Mouse (Mus musculus) midbrain, embryonic 12.5 days (tissue): ENCODE data around the gene Umad1. TPM values are rescaled to one million over a fixed set of nuclear protein-coding genes. Genes with fewer than 3 reads are reported as not detected.

ENCODE experiments used
- ATAC-seq: fragments of 200-750 bp; cut with Nextera tagmentation; 2 replicates; pipeline ENCODE4 v1.8.0; 2017; ENCODE audit warnings: low read depth, moderate TSS enrichment, moderate library complexity; ENCODE audit not compliant: low FRiP score
- H3K27ac ChIP-seq: fragments of 300-500 bp; sonication (generic); replicated peaks from 2 replicates; pipeline ENCODE4 v1.5.1; 2016; ENCODE audit warnings: mild to moderate bottlenecking
- H3K27me3 ChIP-seq: fragments of 300-500 bp; sonication (generic); 2 replicates; pipeline ENCODE4 v1.6.1; 2016; ENCODE audit warnings: mild to moderate bottlenecking
- H3K36me3 ChIP-seq: fragments of 300-500 bp; sonication (generic); 2 replicates; pipeline ENCODE4 v1.6.1; 2016
- H3K4me1 ChIP-seq: fragments of 300-500 bp; sonication (generic); 2 replicates; pipeline ENCODE4 v1.6.1; 2016
- H3K4me2 ChIP-seq: fragments of 300-500 bp; sonication (generic); replicated peaks from 2 replicates; pipeline ENCODE4 v1.6.1; 2016; ENCODE audit warnings: mild to moderate bottlenecking, moderate library complexity
- H3K4me3 ChIP-seq: fragments of 300-500 bp; sonication (generic); 2 replicates; pipeline ENCODE4 v1.5.1; 2016; ENCODE audit warnings: mild to moderate bottlenecking
- H3K9ac ChIP-seq: fragments of 300-500 bp; sonication (generic); replicated peaks from 2 replicates; pipeline ENCODE4 v1.6.1; 2016; ENCODE audit warnings: mild to moderate bottlenecking, moderate library complexity
- H3K9me3 ChIP-seq: fragments of 300-500 bp; sonication (generic); 2 replicates; pipeline ENCODE4 v1.6.1; 2016; ENCODE audit warnings: mild to moderate bottlenecking
- WGBS: fragments of 180-500 bp; shearing (Covaris S2); methylation state at CpG from one replicate; pipeline ENCODE4 v1.1.7; 2016; 5-methylcytosine and 5-hydroxymethylcytosine counted together
- polyA plus RNA-seq: library from polyadenylated mRNA; unstranded; fragments of >200 nt; fragmentation: Nextera tagmentation; extraction: Ambion mirVana; gene quantifications from 2 replicates; pipeline ENCODE4 v1.2.1, GENCODE M21; 2016

Gene Umad1
- polyA plus RNA-seq, 1 experiment from 2014 or later: 29.7 TPM

DNA sequence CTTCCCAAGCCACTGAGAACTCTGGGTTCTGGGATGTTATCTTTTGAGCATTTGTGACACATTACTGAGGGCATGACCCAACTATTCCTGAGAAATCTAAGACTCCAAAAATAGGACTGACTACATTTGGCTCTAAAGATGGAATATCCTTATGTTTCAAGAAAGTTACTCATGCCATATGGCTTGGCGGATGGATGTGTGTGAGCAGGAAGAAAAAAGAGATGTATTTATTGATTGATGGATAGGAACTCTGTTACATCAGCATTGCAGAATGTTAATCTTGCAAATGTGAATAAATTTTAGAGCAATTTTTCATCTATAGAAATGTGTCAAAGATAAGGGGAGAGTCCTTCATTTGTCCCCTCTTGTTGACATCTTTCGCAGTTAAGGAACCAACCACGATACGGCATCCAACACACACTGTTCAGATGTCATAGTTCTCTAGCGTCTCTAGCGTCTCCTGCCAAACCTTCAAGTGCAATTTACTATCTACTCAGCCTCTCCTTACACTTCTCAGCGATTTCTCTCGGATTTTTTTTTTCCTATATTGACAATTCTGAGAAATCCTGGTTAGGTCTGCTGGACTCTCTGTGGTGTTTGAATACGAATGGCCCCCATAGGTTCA is 171.6 kb downstream of the Umad1 start:
- 98% methylated on average over 9 of the region's 9 CpGs for WGBS
- ATAC-seq: no peak

DNA sequence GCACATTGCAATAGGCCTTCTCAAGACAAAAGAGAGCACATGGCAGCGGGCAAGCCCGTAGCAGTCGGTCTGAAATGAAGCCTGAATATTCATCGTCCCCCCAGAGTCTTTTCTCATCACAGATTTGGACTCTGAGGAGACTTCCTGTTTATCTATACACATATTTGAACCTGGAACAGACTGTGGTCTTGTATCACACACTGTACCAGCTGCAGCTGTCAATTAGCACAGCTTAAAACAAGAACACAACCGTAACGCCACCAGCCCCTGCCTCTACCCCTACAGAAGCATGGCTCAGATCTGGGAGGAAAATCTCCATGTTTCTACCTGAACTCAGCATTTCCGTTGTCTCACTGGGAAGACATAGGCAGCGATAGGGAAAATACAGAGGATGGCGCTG is 174.1 kb downstream of the Umad1 start:
- H3K4me2 ChIP-seq: no peak overlapping the region
- H3K27me3 ChIP-seq: no peaks in the 10 kb centered on the region
- ATAC-seq: no peak
- no peak overlapping the region for H3K27ac ChIP-seq
- H3K4me3 ChIP-seq: no peak overlapping the region
- no peaks in the 10 kb centered on the region for H3K9me3 ChIP-seq
- no peak overlapping the region for H3K9ac ChIP-seq
- no peaks in the 10 kb centered on the region for H3K36me3 ChIP-seq
- WGBS: 84% methylated on average over 9 of the region's 9 CpGs
- no peaks in the 10 kb centered on the region for H3K4me1 ChIP-seq

More for the DNA sequence above, 171.6 kb downstream of the Umad1 start:
- no peaks in the 10 kb centered on the region for H3K36me3 ChIP-seq
- H3K9ac ChIP-seq: no peak overlapping the region
- H3K27me3 ChIP-seq: no peaks in the 10 kb centered on the region
- no peak overlapping the region for H3K4me3 ChIP-seq
- H3K4me2 ChIP-seq: no peak overlapping the region
- H3K27ac ChIP-seq: no peak overlapping the region
- H3K9me3 ChIP-seq: no peaks in the 10 kb centered on the region
- H3K4me1 ChIP-seq: no peaks in the 10 kb centered on the region

DNA sequence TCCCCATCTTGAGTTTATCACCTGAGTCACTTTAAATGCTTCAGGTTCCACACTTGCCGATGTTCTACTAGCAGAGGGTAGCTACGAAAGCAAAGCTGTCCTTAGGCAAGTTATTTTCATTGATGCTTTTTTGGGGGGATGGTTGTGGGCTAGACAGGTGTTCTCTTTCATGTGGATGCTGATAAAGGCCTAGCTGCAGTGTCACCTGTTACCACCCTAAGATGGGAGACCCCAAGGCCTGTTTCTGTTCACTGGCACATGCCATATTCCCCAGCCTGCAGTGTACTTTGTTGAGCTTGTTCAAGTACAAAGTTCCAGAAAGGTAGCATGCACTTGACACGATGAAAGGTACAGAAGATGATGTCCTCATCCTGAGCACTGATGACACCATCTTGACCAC is 178.8 kb downstream of the Umad1 start:
- Histone ChIP-seq H3K27me3 (no peaks in the 10 kb centered on the region), H3K27ac (no peak overlapping the region), H3K9ac (no peak overlapping the region), H3K4me3 (no peak overlapping the region), H3K4me2 (no peak overlapping the region), H3K36me3 (no peaks in the 10 kb centered on the region), H3K9me3 (no peaks in the 10 kb centered on the region), H3K4me1 (no peaks in the 10 kb centered on the region)
- WGBS: 93% methylated on average over 3 of the region's 3 CpGs
- no peak for ATAC-seq

DNA sequence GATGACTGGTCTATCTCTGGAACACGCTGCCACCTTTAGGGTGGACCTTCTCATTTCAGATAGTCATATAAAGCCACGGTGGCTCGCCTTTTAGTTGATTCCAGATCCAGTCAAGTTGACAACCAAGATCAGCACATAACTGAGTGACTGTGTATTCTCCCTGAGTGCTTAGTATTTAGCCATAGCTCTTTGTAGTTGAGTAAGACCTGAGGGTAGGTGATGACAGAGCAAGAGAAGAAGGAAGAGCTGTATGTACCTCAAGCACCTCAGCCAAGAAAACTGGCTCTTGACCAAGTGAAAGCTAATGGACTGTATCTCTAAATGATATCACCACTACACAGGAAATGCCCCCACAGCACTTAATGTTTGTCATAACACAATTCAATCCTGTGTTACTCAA is 182.7 kb downstream of the Umad1 start:
- 86% methylated on average over 3 of the region's 3 CpGs for WGBS
- no peak overlapping the region for H3K4me3 ChIP-seq
- no peak for ATAC-seq
- no peak overlapping the region for H3K27ac ChIP-seq
- no peaks in the 10 kb centered on the region for H3K9me3 ChIP-seq
- peaks cover 5% of the 10 kb centered on the region for H3K4me1 ChIP-seq
- H3K27me3 ChIP-seq: no peaks in the 10 kb centered on the region
- H3K4me2 ChIP-seq: no peak overlapping the region
- no peaks in the 10 kb centered on the region for H3K36me3 ChIP-seq
- H3K9ac ChIP-seq: no peak overlapping the region

DNA sequence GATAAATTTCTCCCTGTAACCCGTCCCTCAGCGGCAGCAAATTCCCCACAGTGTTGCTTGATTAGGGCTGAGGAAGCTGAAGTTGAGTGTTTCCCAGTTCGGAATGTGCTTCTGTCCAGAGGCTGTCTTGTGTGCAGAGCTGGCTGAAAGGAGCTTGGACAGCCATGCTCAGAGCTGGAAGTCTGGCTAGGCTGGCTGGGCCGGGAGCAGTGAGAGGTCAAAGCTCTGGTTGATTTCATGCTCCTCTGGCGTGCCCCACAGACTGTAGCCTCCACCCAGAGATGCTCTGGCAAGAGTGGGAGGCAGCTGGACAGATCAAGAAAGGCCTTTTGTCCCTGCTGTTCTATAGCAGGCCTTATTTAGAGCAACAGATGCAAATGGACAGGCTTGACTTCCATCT is 187.7 kb downstream of the Umad1 start:
- H3K27me3 ChIP-seq: no peaks in the 10 kb centered on the region
- H3K4me1 ChIP-seq: peaks cover 13% of the 10 kb centered on the region
- no peak overlapping the region for H3K4me2 ChIP-seq
- WGBS: 42% methylated on average over 5 of the region's 5 CpGs
- H3K27ac ChIP-seq: peak overlapping the region; percentile 54; the same call in 1 of the 2 replicates
- H3K9ac ChIP-seq: no peak overlapping the region
- H3K4me3 ChIP-seq: no peak overlapping the region
- H3K36me3 ChIP-seq: no peaks in the 10 kb centered on the region
- peak; percentile 82 for ATAC-seq
- H3K9me3 ChIP-seq: no peaks in the 10 kb centered on the region

DNA sequence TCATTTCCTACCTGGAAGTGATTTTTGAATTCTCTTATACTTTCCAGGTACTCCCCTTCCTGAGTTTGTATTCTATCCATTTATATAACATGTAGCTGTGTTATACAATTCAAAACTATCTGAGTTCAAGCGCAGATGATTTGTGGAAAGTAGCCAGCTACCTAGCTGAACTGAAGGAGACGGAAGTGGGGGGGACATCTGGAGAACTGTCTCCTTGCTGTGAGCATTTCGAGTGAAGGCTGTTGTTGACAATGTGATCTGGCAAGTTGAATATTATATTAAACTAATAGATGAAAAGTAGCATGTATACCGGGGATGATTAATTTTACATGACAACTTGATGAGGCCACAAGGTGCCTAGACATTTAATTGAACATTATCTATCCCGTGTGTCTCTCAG is 196.5 kb downstream of the Umad1 start:
- no peaks in the 10 kb centered on the region for H3K27me3 ChIP-seq
- H3K4me3 ChIP-seq: no peak overlapping the region
- 91% methylated on average over 5 of the region's 5 CpGs for WGBS
- no peaks in the 10 kb centered on the region for H3K9me3 ChIP-seq
- no peak overlapping the region for H3K9ac ChIP-seq
- no peaks in the 10 kb centered on the region for H3K36me3 ChIP-seq
- no peaks in the 10 kb centered on the region for H3K4me1 ChIP-seq
- no peak overlapping the region for H3K27ac ChIP-seq
- no peak for ATAC-seq
- H3K4me2 ChIP-seq: no peak overlapping the region

DNA sequence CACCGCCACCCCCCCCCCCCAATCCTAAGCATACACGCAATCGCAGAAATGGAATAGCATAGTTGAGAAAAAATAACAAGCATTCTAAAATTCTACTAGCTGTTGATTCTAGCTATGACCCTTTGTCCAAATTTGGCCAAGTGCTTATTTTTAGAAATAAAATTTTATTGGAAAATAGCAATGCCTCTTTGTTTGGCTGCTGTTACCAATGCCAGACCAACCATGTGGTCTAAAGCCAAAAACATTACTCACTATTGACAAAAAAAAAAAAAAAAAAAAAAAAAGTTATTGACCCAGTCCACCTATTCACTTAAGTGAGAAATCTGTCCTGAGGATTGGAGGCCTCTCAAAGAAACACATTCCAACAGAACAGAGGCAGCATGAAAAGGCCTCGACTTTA is 199.5 kb downstream of the Umad1 start:
- 81% methylated on average over 4 of the region's 4 CpGs for whole genome bisulfite sequencing
- no peaks in the 10 kb centered on the region for H3K4me1 ChIP-seq

DNA sequence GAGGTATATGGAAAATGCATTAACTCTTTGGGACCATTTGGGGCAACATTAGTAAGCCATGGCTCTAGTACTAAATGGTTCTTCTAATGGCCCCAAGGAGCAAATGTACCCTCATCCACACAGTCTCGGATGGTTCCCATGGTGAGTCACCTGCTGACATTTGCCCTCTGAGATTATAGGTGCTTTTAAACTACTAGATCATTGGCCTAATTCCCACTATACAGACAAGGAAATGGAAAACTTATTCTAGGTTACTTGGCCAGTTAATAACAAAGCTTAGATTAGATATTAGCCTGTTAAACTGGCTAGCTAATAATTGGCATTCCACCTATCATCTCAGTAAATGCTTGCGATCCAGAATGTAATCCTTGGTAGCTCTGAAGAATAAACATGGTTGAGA is 203.4 kb downstream of the Umad1 start:
- H3K9me3 ChIP-seq: no peaks in the 10 kb centered on the region
- H3K36me3 ChIP-seq: no peaks in the 10 kb centered on the region
- no peak overlapping the region for H3K4me3 ChIP-seq
- H3K27me3 ChIP-seq: peaks cover 7% of the 10 kb centered on the region; the same call in 1 of the 2 replicates
- WGBS: 97% methylated on average over 2 of the region's 2 CpGs
- H3K9ac ChIP-seq: no peak overlapping the region
- no peak for ATAC-seq
- H3K4me2 ChIP-seq: no peak overlapping the region
- H3K4me1 ChIP-seq: peaks cover 4% of the 10 kb centered on the region; the same call in 1 of the 2 replicates
- no peak overlapping the region for H3K27ac ChIP-seq

More for the DNA sequence above, 199.5 kb downstream of the Umad1 start:
- Histone ChIP-seq H3K9me3 (no peaks in the 10 kb centered on the region), H3K27ac (no peak overlapping the region), H3K9ac (no peak overlapping the region), H3K27me3 (no peaks in the 10 kb centered on the region), H3K4me2 (no peak overlapping the region), H3K36me3 (no peaks in the 10 kb centered on the region), H3K4me3 (no peak overlapping the region)
- ATAC-seq: no peak

DNA sequence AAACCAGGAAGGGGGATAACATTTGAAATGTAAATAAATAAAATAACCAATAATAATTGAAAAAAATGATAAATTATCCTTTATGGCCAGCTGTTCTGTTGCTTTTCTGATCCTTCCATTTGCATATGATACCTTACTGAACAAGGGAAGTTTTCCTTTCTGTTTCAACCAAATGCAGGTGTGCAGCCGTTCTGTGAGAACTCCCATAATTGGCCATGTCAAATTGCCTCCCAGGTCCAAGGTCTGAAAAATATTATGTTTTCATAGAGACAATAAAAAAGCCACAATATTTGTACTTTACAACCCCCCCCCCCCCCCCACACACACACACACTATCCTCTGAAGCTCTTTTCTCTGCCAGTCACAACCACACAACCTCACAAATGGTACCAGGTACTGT is 206.3 kb downstream of the Umad1 start:
- no peak overlapping the region for H3K4me2 ChIP-seq
- no peaks in the 10 kb centered on the region for H3K9me3 ChIP-seq
- H3K4me3 ChIP-seq: no peak overlapping the region
- H3K27me3 ChIP-seq: peaks cover 12% of the 10 kb centered on the region
- 75% methylated on average over 1 of the region's 1 CpGs for WGBS
- H3K27ac ChIP-seq: no peak overlapping the region
- H3K9ac ChIP-seq: no peak overlapping the region
- peaks cover 12% of the 10 kb centered on the region for H3K4me1 ChIP-seq
- no peaks in the 10 kb centered on the region for H3K36me3 ChIP-seq
- ATAC-seq: no peak

DNA sequence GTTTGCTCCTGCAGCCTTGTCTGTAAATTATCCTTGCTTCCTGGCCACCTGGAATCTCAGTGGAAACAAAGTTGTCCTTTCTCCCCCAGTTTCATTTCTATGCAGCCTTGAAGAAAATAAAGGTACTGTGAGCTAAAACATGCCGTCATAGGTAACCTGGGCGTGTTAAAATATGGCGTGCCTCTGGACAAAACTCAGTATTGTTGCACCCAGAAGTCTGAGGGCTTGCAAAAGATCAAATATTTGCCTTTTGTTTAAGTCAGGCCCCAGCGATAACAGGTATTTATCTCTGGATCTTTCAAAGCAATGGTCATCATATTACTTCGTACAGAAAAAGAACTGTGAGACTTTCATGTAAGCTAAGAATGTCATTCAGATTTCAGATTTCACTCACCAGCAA is 206.9 kb downstream of the Umad1 start:
- Histone ChIP-seq H3K9me3 (no peaks in the 10 kb centered on the region), H3K4me3 (no peak overlapping the region), H3K4me2 (no peak overlapping the region), H3K4me1 (peaks cover 12% of the 10 kb centered on the region), H3K27me3 (peaks cover 12% of the 10 kb centered on the region), H3K9ac (no peak overlapping the region), H3K36me3 (no peaks in the 10 kb centered on the region), H3K27ac (no peak overlapping the region)
- WGBS: 86% methylated on average over 5 of the region's 5 CpGs
- ATAC-seq: no peak

DNA sequence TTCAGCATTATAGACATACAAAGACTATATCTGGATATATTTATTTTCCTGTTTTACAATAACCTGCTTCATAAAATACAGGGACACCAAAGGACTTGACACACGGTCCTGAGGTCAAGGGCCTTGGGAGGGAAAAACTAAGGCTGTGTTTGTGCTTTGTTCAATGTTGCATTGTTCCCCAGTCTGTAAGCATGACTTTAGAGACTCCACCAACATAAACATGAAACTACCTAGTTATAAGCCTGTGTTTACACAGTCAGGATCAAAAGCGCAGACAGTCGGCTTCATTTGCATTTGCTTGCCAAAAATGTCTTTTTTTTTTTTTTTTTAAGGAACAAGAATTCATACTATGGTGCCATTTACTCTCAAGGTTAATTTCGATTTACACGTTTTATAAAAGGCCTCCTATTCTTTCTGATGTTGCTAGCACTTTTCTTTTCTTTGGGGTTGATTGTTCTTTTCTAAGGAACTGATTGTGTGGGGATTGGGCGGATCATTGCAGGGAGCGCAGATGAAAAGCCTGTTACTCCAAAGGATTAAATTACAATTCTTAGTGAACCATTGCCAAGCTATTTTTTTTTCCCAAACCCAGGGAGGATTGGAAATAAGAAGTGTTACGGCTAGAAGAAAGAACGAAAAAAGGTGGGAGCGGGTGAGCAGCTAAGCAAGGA is 208.7 kb downstream of the Umad1 start:
- Histone ChIP-seq H3K27ac (no peak overlapping the region), H3K36me3 (no peaks in the 10 kb centered on the region), H3K27me3 (peaks cover 14% of the 10 kb centered on the region), H3K4me2 (no peak overlapping the region), H3K9me3 (no peaks in the 10 kb centered on the region), H3K9ac (no peak overlapping the region), H3K4me3 (no peak overlapping the region), H3K4me1 (peaks cover 12% of the 10 kb centered on the region)
- peak; percentile 63; the same call in 1 of the 2 replicates for ATAC-seq
- WGBS: 13% methylated on average over 10 of the region's 10 CpGs

DNA sequence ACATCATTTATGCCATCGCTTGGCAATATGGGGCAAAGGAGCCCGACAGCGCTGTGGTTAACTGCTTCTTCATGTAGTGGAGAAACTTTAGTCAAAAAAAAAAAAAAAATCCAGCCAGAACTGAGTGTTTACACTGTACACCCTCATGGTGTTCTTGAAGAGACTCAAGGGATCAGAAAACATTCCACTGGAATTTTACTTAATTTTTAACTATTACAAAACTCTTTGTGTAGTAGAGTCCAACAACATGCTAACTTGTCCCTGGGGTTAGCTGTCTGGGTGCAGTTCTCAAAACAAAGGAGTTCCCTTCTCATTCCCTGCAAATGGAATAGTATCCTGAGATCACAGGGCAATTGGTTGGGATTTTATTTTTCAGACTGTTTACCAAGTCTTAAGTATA is 210.8 kb downstream of the Umad1 start:
- Histone ChIP-seq H3K4me2 (no peak overlapping the region), H3K36me3 (no peaks in the 10 kb centered on the region), H3K27ac (no peak overlapping the region), H3K9me3 (no peaks in the 10 kb centered on the region), H3K27me3 (peaks cover 13% of the 10 kb centered on the region), H3K4me1 (peaks cover 12% of the 10 kb centered on the region), H3K9ac (no peak overlapping the region), H3K4me3 (no peak overlapping the region)
- WGBS: 95% methylated on average over 3 of the region's 3 CpGs
- ATAC-seq: no peak
